Mouse (Mus musculus): ENCODE measurements around the gene Pcsk4.

GRCm38 (mm10) chr10:80356737-80357136 lies 27.4 kb upstream of the Pcsk4 start:
- TF ChIP-seq EP300 (optimal IDR thresholded peaks at IDR 0.05) (no peak), CTCF (IDR thresholded peaks at IDR 0.05; ENCODE audit: low read depth) (no peak)
